Mouse (Mus musculus): Measurements from ENCODE around the gene AC140267.1. TPM values are rescaled to one million over a fixed set of nuclear protein-coding genes. Genes with fewer than 3 reads are reported as not detected.

The AC140267.1 gene
- polyA plus RNA-seq, 1 experiment from 2014 or later: 1.2 TPM

DNA sequence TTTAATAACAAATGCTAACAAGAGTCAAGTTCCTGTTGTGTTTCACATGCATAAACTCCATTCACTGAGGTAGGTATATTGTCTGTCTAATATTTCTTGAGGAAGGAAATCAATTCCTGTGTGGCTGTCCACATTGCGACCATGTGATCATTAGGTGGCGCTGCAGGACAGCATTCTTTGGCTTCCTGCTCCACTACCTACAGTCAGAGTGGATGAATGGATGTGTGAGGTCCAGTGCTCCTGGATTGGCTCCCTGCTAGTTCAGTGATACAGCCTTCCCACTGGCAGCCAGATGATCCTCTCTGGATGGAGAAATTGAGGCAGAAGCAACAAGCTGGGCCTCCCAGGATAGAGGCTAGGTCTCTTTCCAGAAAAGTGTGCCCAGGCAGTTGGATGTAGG is 30.6 kb downstream of the AC140267.1 start:
- H3K9ac ChIP-seq (ENCODE audit: low read length): no peak overlapping the region
- H3K9me3 ChIP-seq (replicated peaks; ENCODE audit: control insufficient read depth, low read length): 0 out of 2 replicates have a peak, but pooled peaks cover 9% of the 10 kb centered on the region
- no peak overlapping the region for H3K4me2 ChIP-seq (ENCODE audit: low read depth, low read length)
- ATAC-seq (ENCODE audit: insufficient read depth, low FRiP score): no peak
- H3K4me1 ChIP-seq (ENCODE audit: control insufficient read depth, insufficient read depth, low read length): peaks cover 10% of the 10 kb centered on the region
- no peaks in the 10 kb centered on the region for H3K27me3 ChIP-seq (ENCODE audit: control insufficient read depth, insufficient read depth, low read length)
- no peak overlapping the region for H3K4me3 ChIP-seq (replicated peaks; ENCODE audit: low read length)
- H3K27ac ChIP-seq (ENCODE audit: low read length): no peak overlapping the region
- WGBS: 1% methylated on average over 2 of the region's 2 CpGs
- no peaks in the 10 kb centered on the region for H3K36me3 ChIP-seq (ENCODE audit: control insufficient read depth, insufficient read depth, low read length)

- Histone ChIP-seq H3K27ac (ENCODE audit: low read length) (no peak overlapping the region), H3K36me3 (ENCODE audit: control insufficient read depth, insufficient read depth, low read length) (no peaks in the 10 kb centered on the region), H3K4me2 (ENCODE audit: low read depth, low read length) (no peak overlapping the region), H3K9ac (ENCODE audit: low read length) (no peak overlapping the region), H3K4me3 (replicated peaks; ENCODE audit: low read length) (no peak overlapping the region), H3K4me1 (ENCODE audit: control insufficient read depth, insufficient read depth, low read length) (no peaks in the 10 kb centered on the region), H3K27me3 (ENCODE audit: control insufficient read depth, insufficient read depth, low read length) (no peaks in the 10 kb centered on the region), H3K9me3 (replicated peaks; ENCODE audit: control insufficient read depth, low read length) (0 out of 2 replicates have a peak, but pooled peaks cover 9% of the 10 kb centered on the region)
- WGBS: 79% methylated on average over 3 of the region's 3 CpGs
- no peak for ATAC-seq (ENCODE audit: insufficient read depth, low FRiP score)
Measured at GRCm38 (mm10) chr15:80271858-80272396, 36.3 kb downstream of the AC140267.1 start.

DNA sequence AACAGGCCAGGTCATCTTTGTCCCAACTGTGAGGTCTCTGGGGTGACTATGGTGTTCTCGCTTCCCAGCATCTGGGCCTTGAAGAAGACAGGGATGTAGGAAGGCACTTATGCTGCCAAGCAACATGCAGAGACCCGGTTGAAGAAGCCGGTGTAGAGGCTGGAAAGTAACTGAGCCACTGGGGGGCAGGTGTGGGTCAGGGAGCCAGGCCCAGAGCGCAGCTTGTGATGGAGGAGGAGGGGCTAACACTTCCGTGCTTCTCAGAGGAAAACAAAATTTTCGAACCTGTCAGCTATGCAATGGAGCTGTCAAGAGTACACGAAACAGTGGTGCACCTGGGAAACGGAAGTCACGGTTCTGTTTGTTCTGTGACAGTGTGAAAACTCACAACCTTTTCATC is 41.5 kb downstream of the AC140267.1 start:
- 40% methylated on average over 9 of the region's 9 CpGs for WGBS
- no peak overlapping the region for H3K4me3 ChIP-seq (replicated peaks; ENCODE audit: low read length)
- no peaks in the 10 kb centered on the region for H3K36me3 ChIP-seq (ENCODE audit: control insufficient read depth, insufficient read depth, low read length)
- H3K4me1 ChIP-seq (ENCODE audit: control insufficient read depth, insufficient read depth, low read length): no peaks in the 10 kb centered on the region
- H3K27me3 ChIP-seq (ENCODE audit: control insufficient read depth, insufficient read depth, low read length): no peaks in the 10 kb centered on the region
- H3K9ac ChIP-seq (ENCODE audit: low read length): no peak overlapping the region
- H3K27ac ChIP-seq (ENCODE audit: low read length): no peak overlapping the region
- no peak for ATAC-seq (ENCODE audit: insufficient read depth, low FRiP score)
- no peaks in the 10 kb centered on the region for H3K9me3 ChIP-seq (replicated peaks; ENCODE audit: control insufficient read depth, low read length)
- H3K4me2 ChIP-seq (ENCODE audit: low read depth, low read length): no peak overlapping the region

DNA sequence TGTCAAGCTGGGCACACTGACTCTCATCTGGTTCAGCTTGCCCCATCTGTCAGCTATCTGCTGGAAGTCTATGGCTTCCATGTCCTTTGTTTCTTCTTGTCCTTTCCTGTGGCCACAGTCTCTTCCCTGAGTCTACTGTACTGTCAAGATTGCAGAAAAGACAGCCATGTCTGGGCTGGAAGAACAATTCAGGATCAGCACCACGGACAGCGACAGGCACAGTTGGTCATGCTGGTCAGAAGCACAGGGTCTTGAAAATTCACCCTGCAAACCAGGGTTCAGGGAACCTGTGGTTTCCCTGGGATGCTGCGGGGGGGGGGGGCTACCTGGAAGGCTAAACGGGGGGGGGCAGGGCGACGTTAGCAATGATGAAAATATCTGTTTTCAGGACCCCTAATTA is 42.0 kb downstream of the AC140267.1 start:
- WGBS: 0% methylated on average over 6 of the region's 6 CpGs
- Histone ChIP-seq H3K9ac (ENCODE audit: low read length) (no peak overlapping the region), H3K27ac (ENCODE audit: low read length) (no peak overlapping the region), H3K4me3 (replicated peaks; ENCODE audit: low read length) (no peak overlapping the region), H3K4me2 (ENCODE audit: low read depth, low read length) (no peak overlapping the region), H3K4me1 (ENCODE audit: control insufficient read depth, insufficient read depth, low read length) (no peaks in the 10 kb centered on the region), H3K9me3 (replicated peaks; ENCODE audit: control insufficient read depth, low read length) (no peaks in the 10 kb centered on the region), H3K36me3 (ENCODE audit: control insufficient read depth, insufficient read depth, low read length) (no peaks in the 10 kb centered on the region), H3K27me3 (ENCODE audit: control insufficient read depth, insufficient read depth, low read length) (no peaks in the 10 kb centered on the region)
- ATAC-seq (ENCODE audit: insufficient read depth, low FRiP score): no peak

- Histone ChIP-seq H3K4me3 (replicated peaks; ENCODE audit: low read length) (no peak overlapping the region), H3K9me3 (replicated peaks; ENCODE audit: control insufficient read depth, low read length) (no peaks in the 10 kb centered on the region), H3K4me1 (ENCODE audit: control insufficient read depth, insufficient read depth, low read length) (no peaks in the 10 kb centered on the region), H3K4me2 (ENCODE audit: low read depth, low read length) (no peak overlapping the region), H3K27ac (ENCODE audit: low read length) (no peak overlapping the region), H3K27me3 (ENCODE audit: control insufficient read depth, insufficient read depth, low read length) (peaks cover 2% of the 10 kb centered on the region; the same call in 1 of the 2 replicates), H3K36me3 (ENCODE audit: control insufficient read depth, insufficient read depth, low read length) (no peaks in the 10 kb centered on the region), H3K9ac (ENCODE audit: low read length) (no peak overlapping the region)
- 60% methylated on average over 5 of the region's 5 CpGs for WGBS
- ATAC-seq (ENCODE audit: insufficient read depth, low FRiP score): no peak
Measured at GRCm38 (mm10) chr15:80278121-80278759, 42.6 kb downstream of the AC140267.1 start.

- no peak for ATAC-seq (ENCODE audit: insufficient read depth, low FRiP score)
- peaks cover 4% of the 10 kb centered on the region; the same call in 1 of the 2 replicates for H3K27me3 ChIP-seq (ENCODE audit: control insufficient read depth, insufficient read depth, low read length)
- no peaks in the 10 kb centered on the region for H3K36me3 ChIP-seq (ENCODE audit: control insufficient read depth, insufficient read depth, low read length)
- no peak overlapping the region for H3K27ac ChIP-seq (ENCODE audit: low read length)
- no peak overlapping the region for H3K4me2 ChIP-seq (ENCODE audit: low read depth, low read length)
- no peaks in the 10 kb centered on the region for H3K9me3 ChIP-seq (replicated peaks; ENCODE audit: control insufficient read depth, low read length)
- H3K9ac ChIP-seq (ENCODE audit: low read length): no peak overlapping the region
- 78% methylated on average over 2 of the region's 2 CpGs for WGBS
- no peaks in the 10 kb centered on the region for H3K4me1 ChIP-seq (ENCODE audit: control insufficient read depth, insufficient read depth, low read length)
- no peak overlapping the region for H3K4me3 ChIP-seq (replicated peaks; ENCODE audit: low read length)
Measured at GRCm38 (mm10) chr15:80279053-80279452, 43.4 kb downstream of the AC140267.1 start.

DNA sequence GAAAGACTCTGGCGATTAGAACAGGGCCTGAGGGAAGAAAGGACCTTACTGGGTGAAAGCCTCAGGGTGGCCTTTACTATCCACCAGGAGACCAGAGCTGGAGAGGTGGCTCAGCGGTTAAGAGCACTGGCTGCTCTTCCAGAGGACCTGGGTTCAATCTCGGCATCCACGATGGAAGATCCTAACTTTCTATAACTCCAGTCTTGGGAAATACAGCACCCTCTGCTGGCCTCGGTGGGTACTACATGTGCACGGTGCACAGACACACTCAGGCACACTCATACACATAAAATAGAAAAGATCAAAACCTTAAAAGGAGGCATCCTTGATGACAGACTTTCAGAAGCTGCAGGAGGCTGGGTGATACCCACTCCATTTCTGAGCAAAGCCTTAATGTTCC is 45.0 kb downstream of the AC140267.1 start:
- H3K9me3 ChIP-seq (replicated peaks; ENCODE audit: control insufficient read depth, low read length): no peaks in the 10 kb centered on the region
- H3K36me3 ChIP-seq (ENCODE audit: control insufficient read depth, insufficient read depth, low read length): no peaks in the 10 kb centered on the region
- no peaks in the 10 kb centered on the region for H3K4me1 ChIP-seq (ENCODE audit: control insufficient read depth, insufficient read depth, low read length)
- H3K27me3 ChIP-seq (ENCODE audit: control insufficient read depth, insufficient read depth, low read length): peaks cover 14% of the 10 kb centered on the region
- H3K4me2 ChIP-seq (ENCODE audit: low read depth, low read length): no peak overlapping the region
- no peak for ATAC-seq (ENCODE audit: insufficient read depth, low FRiP score)
- 26% methylated on average over 6 of the region's 6 CpGs for WGBS
- H3K27ac ChIP-seq (ENCODE audit: low read length): no peak overlapping the region
- no peak overlapping the region for H3K9ac ChIP-seq (ENCODE audit: low read length)
- H3K4me3 ChIP-seq (replicated peaks; ENCODE audit: low read length): no peak overlapping the region

Other genes with a start within 250 kb of the AC140267.1 start
- gene Pdgfb, start 220.9 kb upstream of the AC140267.1 start, polyA plus RNA-seq (2015; fragmentation: Nextera tagmentation; extraction: Ambion mirVana): 2.9 and 3.4 TPM in 2 replicates
- 43.1 and 55.2 TPM in 2 replicates for gene Syngr1, start 144.5 kb upstream of the AC140267.1 start, polyA plus RNA-seq (2015; fragmentation: Nextera tagmentation; extraction: Ambion mirVana)
- 835 and 1,068 TPM in 2 replicates for gene Rpl3, start 144.0 kb upstream of the AC140267.1 start, polyA plus RNA-seq (2015; fragmentation: Nextera tagmentation; extraction: Ambion mirVana)
- 29.3 and 35.6 TPM in 2 replicates for gene Tab1, start 102.7 kb upstream of the AC140267.1 start, polyA plus RNA-seq (2015; fragmentation: Nextera tagmentation; extraction: Ambion mirVana)
- 8.7 and 10.5 TPM in 2 replicates for gene Mgat3, start 62.1 kb upstream of the AC140267.1 start, polyA plus RNA-seq (2015; fragmentation: Nextera tagmentation; extraction: Ambion mirVana)
- gene Mief1, start 1.8 kb upstream of the AC140267.1 start, polyA plus RNA-seq (2015; fragmentation: Nextera tagmentation; extraction: Ambion mirVana): 29.3 and 30.4 TPM in 2 replicates
- gene Atf4, start 19.3 kb downstream of the AC140267.1 start, polyA plus RNA-seq (2015; fragmentation: Nextera tagmentation; extraction: Ambion mirVana): 134 and 150 TPM in 2 replicates
- 37.7 and 51.1 TPM in 2 replicates for gene Rps19bp1, start 28.5 kb downstream of the AC140267.1 start, polyA plus RNA-seq (2015; fragmentation: Nextera tagmentation; extraction: Ambion mirVana)
- not detected in 2 replicates for gene Cacna1i, start 51.4 kb downstream of the AC140267.1 start, polyA plus RNA-seq (2015; fragmentation: Nextera tagmentation; extraction: Ambion mirVana)

Measured in stomach, embryonic 16.5 days (tissue).